Mouse (Mus musculus): ENCODE data around the gene Slc38a2.

The Slc38a2 gene

GRCm38 (mm10) chr15:96699521-96700511 lies at the start of gene Slc38a2:
Gene Slc38a2, minus strand, starts transcription at chr15:96699730.
- peak; percentile 88 to 93 for DNase-seq (ENCODE audit: low spot score in 2 of 2)

GRCm38 (mm10) chr15:96749101-96749500 lies 49.6 kb upstream of the Slc38a2 start:
- DNase-seq (ENCODE audit: low spot score in 2 of 2) = no peak

GRCm38 (mm10) chr15:96747551-96747950 lies 48.0 kb upstream of the Slc38a2 start:
- no peak for DNase-seq (ENCODE audit: low spot score in 2 of 2)

- no peak for DNase-seq (ENCODE audit: low spot score in 2 of 2)
Observed at GRCm38 (mm10) chr15:96746986-96747385, 47.5 kb upstream of the Slc38a2 start.

- DNase-seq (ENCODE audit: low spot score in 2 of 2) = no peak
Observed at GRCm38 (mm10) chr15:96745299-96745698, 45.8 kb upstream of the Slc38a2 start.

GRCm38 (mm10) chr15:96744882-96745296 lies 45.4 kb upstream of the Slc38a2 start:
- no peak for DNase-seq (ENCODE audit: low spot score in 2 of 2)

GRCm38 (mm10) chr15:96744153-96744881 lies 44.8 kb upstream of the Slc38a2 start:
- DNase-seq (ENCODE audit: low spot score in 2 of 2) = no peak

GRCm38 (mm10) chr15:96743257-96743656 lies 43.7 kb upstream of the Slc38a2 start:
- no peak for DNase-seq (ENCODE audit: low spot score in 2 of 2)

- DNase-seq (ENCODE audit: low spot score in 2 of 2) = no peak
Observed at GRCm38 (mm10) chr15:96742591-96743241, 43.2 kb upstream of the Slc38a2 start.

- DNase-seq (ENCODE audit: low spot score in 2 of 2) = no peak
Observed at GRCm38 (mm10) chr15:96740865-96741561, 41.5 kb upstream of the Slc38a2 start.

- DNase-seq (ENCODE audit: low spot score in 2 of 2) = no peak
Observed at GRCm38 (mm10) chr15:96740091-96740490, 40.6 kb upstream of the Slc38a2 start.

- DNase-seq (ENCODE audit: low spot score in 2 of 2) = no peak
Observed at GRCm38 (mm10) chr15:96736663-96737385, 37.3 kb upstream of the Slc38a2 start.

- DNase-seq (ENCODE audit: low spot score in 2 of 2) = no peak
Observed at GRCm38 (mm10) chr15:96735562-96736160, 36.1 kb upstream of the Slc38a2 start.

GRCm38 (mm10) chr15:96734423-96734822 lies 34.9 kb upstream of the Slc38a2 start:
- no peak for DNase-seq (ENCODE audit: low spot score in 2 of 2)

- DNase-seq (ENCODE audit: low spot score in 2 of 2) = no peak
Observed at GRCm38 (mm10) chr15:96730416-96730815, 30.9 kb upstream of the Slc38a2 start.

GRCm38 (mm10) chr15:96729785-96730184 lies 30.3 kb upstream of the Slc38a2 start:
- no peak for DNase-seq (ENCODE audit: low spot score in 2 of 2)

GRCm38 (mm10) chr15:96728993-96729392 lies 29.5 kb upstream of the Slc38a2 start:
- no peak for DNase-seq (ENCODE audit: low spot score in 2 of 2)

- DNase-seq (ENCODE audit: low spot score in 2 of 2) = no peak
Observed at GRCm38 (mm10) chr15:96728346-96728745, 28.8 kb upstream of the Slc38a2 start.

GRCm38 (mm10) chr15:96724506-96724905 lies 25.0 kb upstream of the Slc38a2 start:
- DNase-seq (ENCODE audit: low spot score in 2 of 2) = no peak

- DNase-seq (ENCODE audit: low spot score in 2 of 2) = no peak
Observed at GRCm38 (mm10) chr15:96722228-96722627, 22.7 kb upstream of the Slc38a2 start.
